Mouse (Mus musculus) kidney, adult 9 months (tissue): ENCODE measurements around the gene Plekhm2.

Experiments
- DNase-seq: peaks from one replicate; pipeline ENCODE4 v3.0.0; 2022

The Plekhm2 gene

DNA sequence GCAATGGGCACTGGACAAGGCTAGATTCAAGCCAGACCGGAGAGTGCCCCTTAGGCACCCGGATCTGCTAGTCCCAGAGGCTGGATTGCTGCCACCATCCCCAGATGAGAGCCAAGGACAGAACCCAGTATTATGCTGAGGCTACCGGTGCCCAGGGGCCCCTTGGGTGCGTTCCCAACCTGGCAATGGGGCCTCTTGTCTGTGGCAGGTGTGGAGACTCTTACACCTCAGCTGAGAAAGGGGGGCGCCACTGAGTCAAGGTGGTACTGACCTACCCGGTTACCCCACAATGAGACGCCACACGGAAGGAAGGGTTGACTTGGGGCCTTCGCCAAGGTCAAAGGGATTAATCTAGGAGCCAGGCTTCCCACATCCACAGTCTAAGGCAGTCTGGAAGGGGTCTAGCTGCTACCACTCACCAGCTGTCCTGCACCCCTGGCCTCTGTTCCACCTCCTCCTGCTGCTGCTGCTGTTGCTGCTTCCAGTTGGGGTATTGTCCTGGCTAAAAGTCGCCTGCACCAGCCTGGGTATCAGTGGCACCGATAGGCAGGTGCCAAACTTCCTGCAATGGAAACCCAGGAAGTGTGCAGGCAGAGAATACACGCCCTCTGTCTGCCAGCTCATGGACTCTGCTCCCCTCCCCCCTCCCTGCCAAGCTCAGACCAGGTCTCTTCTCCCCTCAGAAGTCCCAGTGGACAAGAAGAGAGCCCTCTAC lies 63.4 kb downstream of the Plekhm2 start:
- no peak for DNase-seq

DNA sequence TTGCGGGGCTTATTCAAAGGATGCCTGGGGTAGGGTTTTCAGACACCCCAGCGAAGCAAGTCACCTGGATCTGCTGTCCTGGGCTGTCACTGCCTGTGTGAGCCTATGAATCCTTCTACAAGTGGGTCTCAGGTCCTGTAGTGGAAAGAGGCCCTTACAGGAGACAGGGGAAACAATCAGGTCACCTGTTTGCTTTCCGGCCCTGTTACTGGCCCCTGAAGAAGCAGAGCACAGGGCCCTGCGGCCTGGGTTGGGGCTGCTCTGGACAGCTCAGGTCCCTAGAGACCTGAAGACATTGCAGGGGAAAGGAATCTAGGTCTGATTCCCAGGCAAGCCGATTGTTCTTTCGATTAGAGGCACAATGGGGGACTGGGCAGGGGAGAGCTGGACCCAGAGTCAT lies 64.3 kb downstream of the Plekhm2 start:
- DNase-seq: no peak

DNA sequence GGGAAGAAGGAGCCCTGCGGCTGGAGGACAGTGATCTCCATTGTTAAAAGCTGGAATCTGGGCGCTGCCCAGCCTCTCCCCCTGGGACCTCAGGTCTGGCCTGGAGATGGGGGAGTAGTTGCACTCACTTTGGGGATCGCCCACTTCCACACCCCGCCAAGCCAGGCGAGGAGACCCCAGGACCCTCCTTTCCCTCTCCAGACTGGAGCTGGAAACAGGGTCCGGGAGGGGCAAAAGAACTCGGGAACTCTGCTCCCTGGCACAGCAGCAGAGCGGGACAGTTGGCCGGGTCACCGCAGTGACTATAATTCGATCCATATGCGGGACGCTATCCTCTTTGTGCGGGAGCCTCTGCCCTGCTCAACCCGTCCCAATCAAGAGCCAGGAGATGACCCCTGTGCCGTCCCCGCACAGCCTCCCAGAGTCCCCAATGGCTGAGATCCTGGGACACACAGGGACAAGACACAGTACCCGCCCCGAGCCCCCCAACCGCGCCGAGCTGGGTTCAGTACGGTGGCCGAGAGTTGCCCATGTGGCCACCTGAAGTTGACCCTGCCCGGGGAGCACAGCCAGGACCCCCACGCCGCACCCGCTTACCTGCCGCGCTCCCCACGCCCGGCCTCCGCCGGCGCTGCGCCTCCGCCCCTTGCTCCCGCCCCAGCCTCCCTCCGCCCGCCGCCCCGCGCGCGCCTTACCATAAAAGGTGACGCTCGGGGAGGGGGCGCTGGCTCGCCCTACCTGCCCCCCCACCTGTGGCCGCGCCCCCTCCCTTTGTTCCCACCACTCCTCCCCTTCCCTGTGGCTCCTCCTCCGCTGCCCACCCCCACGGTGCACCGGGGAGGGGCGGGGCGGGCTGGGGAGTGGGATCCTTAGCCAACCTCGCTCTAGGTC lies 65.2 kb downstream of the Plekhm2 start:
- DNase-seq: no peak

DNA sequence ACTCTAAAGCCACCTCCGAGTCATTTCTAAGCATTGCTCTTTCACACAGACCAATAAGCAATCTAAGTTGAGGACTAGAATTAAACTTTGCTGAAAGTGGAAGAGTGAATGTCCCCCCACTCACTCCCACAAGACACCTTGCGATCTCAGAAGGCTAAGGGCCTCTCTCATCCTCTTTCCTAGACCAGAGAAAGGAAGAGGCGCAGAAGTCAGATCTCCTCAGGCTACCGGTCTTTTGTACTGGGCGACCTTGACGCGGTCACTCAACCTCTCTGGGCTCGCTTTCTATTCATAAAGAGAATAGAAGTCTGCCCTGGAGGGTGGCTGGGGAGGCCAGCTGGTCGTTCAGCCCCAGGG lies 65.8 kb downstream of the Plekhm2 start:
- DNase-seq: no peak

DNA sequence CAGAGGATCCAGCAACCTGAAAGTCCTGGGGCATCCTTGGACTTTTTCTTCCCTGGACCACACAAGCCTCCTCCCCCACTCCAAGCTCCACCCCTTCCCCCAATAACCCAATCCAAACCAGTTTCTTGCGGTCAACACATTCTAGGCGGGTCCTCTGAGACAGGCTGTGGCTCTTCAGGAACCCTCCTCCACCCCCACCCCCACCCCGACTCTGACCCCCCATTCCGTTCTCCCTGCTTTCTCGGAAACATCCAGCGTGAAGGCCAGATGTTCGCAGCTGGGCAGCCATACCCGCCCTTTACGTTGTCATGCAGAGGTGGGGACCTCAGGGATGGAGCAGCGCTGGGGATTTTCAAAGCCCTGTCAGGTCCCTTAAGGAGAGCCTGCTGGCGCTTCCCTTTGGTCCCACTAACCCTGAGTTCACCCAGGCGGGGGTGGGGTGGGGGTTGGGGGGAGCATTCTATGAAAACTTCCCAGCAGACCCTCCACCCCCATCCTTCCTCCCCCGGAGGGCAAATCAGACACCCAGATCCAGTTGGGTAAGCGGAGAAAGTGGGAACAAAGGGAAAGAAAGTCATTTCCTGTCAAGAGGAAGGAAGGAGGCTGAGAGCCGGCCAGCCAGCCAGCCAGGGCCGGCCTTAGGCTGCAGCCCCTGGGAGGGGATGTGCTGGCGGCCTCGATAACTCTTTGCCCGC lies 66.4 kb downstream of the Plekhm2 start:
- DNase-seq: no peak

DNA sequence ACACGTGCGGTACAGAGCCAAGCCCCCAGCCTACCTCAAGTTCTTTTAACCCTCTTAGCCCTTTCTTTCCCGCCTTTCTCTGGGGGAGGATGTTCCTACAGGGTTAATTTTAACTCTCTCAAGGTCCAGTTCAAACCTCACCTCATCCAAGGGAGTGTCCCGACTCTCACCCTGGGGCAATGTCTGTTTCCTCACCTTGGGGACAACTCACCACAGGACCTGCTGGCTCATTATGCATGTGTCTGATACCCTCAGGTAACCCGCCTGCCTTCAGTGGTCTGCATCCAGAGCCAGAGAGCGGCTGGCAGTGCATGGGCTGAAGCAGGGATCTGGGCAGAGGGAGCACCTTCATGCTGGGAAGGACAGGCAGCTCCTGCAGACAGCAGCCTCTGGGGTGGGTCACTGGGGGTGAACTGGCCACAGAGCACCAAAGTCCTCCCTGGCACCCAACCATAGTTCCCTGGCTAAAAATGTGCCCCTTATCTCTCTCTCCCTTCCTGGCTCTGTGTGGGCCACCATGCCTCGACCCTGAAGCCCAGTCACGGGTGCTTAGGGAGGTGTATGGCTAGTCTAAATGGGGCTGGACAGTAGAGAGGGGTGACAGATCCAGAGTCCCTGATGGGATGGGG lies 67.9 kb downstream of the Plekhm2 start:
- no peak for DNase-seq

DNA sequence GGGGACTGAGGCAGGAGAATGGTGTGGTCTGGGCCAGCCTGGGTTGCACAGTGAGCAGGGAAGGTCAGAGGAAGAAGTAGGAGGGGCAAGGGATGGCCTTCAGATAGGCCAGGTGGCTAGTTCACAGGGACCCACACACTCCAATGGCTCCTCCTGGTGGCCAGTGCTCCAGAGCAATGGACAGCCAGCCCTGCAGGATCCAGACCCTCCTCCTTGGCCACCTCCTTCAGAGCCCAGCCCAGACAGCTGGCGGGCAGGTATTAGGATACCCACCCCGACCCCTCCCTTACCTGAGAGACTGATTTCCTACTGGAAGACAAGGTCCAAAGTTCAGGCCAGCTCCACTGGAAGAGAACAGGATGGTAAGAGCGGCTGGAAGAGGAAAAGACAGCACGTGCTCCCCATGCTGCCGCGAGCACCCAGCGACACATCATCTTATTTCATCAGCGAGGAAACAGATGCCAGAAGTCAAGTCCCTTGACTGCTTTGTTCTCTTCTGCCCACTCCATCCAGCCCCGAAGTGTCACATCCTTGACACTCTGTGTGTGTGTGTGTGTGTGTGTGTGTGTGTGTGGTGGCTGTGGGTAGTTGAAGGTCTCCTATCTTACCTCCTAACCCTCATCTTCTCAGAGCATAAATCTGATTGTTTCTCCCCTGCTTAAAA lies 69.0 kb downstream of the Plekhm2 start:
- DNase-seq: peak; percentile 77

DNA sequence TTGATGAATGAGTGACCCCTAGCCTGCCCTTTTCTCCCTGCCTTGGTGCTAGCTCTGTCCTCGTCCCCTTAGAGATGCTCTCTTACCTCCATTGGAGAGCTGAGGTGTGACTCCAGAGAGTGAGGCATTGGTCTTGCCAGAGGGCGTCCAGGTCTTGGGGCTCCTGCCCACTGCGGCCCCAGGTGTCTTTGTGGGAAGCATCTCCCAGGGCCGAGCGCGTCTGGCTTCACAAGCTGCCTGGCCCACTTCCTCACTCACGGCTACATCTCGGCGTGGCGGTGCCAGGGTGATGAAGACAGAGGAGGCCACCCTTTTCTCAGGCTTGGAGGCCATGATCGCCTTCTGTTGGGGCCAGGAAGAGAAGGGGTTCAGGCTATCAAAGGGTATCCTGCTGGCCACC lies 69.6 kb downstream of the Plekhm2 start:
- DNase-seq: no peak

DNA sequence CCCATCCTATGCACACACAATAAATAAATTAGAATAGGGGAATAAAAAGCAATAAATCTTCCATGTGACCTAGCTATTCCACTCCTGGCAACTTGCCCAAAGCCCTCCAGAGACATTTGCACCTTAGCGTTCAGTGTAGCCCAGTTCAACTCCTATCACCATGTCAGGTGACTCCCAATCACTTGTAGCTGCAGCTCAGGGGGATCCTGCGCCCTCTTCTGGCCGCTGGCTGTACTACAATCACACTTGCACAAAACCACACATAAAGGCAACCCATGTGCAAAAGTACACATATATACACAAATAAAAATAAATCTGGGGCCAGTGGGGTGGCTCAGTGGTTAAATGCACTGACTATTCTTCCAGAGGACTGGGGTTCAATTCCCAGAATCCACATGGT lies 73.2 kb downstream of the Plekhm2 start:
- no peak for DNase-seq

DNA sequence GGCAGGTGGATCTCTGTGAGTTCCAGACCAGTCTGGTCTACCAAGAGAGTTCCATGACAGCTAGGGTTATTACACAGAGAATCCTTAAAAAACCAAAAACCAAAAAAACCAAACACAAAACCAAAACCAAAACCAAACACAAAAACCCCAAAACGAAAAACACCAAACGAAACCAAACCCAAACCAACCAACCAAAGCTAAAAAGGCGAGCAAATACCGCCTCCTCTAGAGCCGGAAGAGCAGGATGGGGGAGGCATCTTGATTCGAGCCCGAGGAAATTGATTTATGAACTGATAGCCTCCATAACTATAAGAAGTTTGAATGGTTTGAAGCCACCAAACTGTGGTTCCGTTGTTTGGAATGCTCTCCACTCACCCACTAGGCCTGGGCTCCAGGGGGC lies 80.8 kb downstream of the Plekhm2 start:
- no peak for DNase-seq

DNA sequence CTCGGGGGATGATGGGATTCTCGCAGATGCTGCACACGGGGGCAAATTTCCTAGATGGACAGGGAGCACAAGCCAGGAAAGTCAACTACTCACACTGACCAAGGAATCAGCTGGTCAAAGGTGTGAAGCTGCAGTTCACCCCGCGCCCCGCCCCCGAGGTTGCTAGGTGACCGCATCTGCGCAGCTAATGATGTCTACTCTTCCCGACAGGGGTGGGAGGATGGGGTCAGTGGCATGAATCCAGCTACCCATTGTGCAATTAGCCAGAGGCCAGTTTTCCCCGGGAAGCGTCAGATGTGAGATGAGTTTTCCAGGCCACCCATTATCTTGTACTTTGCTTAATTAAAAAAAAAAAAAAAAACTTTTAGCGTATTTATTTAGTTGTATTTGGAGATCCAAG lies 83.6 kb downstream of the Plekhm2 start:
- DNase-seq: no peak

DNA sequence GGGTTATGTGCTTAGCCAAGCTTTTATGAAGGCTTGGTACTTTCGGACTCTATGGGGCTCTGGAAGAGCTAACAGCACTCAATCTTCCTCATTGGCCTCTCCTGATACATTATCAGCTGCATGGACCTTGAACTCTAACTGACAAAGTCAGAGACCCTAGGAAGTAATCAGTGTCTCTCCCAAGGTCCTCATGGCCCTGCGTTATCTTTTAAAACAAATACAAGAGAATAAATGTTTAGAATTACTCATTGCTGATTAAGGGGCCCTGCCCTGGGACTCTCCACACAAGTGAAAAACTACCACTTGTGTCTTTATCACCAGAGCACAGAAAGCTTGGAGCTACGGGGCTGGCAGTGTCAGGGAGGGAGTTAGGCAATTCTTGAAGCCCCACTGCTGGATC lies 85.9 kb downstream of the Plekhm2 start:
- no peak for DNase-seq

DNA sequence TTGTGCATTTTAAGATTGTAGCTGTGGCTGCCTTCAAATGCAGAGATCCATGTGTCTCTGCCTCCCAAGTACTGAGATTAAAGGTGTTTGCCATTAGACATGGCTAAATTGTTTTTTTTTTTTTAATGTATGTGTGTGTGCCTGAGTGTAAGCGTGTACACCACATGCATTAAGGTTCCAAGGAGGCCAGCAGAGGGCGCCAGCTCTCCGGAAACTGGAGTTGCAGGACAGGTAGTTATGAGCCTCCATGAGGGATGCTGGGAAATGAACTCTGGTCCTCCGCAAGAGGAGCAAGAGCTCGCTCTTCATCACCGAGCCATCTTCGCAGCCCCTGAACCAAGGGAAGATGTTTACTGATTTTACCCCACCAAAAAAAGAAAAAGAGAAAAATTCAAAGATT lies 87.8 kb downstream of the Plekhm2 start:
- DNase-seq: no peak

DNA sequence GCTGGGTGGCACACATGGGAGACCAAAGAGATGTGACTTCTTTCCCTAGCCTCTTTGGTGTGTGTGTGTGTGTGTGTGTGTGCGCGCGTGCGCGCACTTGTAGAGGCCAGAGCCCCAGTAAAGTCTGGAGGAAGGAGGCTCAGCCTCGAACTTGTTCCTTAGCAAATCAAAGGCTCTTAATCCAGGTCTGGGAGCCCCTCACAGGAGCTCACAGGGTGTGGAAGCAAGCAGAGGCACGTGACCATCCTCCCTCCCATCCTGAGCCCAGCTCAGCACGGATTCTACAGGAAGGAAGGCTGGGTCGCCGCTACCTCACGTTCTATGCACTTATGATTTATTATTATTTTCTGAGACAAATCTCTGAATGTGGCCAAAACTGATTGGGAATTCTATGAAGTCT lies 88.3 kb downstream of the Plekhm2 start:
- DNase-seq: no peak
